Mouse (Mus musculus): ENCODE results near the gene Aff1. TPM values are rescaled to one million over a fixed set of nuclear protein-coding genes. Genes with fewer than 3 reads are reported as not detected.

The Aff1 gene
- total and polyA plus RNA-seq, 3 experiments: 16.6 to 152 (median 51.3) TPM

GRCm38 (mm10) chr5:103813291-103813690 lies 121.1 kb downstream of the Aff1 start:
- peaks cover 85% of the 10 kb centered on the region for H3K36me3 ChIP-seq (replicated peaks)
- H3K9me3 ChIP-seq (replicated peaks): no peaks in the 10 kb centered on the region
- DNase-seq (ENCODE audit: low spot score) (no peak), ATAC-seq (ENCODE audit: extremely low read depth, insufficient number of reproducible peaks, low FRiP score, poor library complexity, severe bottlenecking) (no peak)
- H3K4me1 ChIP-seq (ENCODE audit: insufficient read depth, low read depth, low read length): peaks cover 35% of the 10 kb centered on the region
- H3K4me3 ChIP-seq (ENCODE audit: low read depth, low read length): no peak overlapping the region
- no peaks in the 10 kb centered on the region for H3K27me3 ChIP-seq (ENCODE audit: insufficient read depth, low read length)
- TF ChIP-seq GATA1 (IDR thresholded peaks at IDR 0.05; ENCODE audit: borderline replicate concordance, low read length): no peak
- TF ChIP-seq GATA2 (IDR thresholded peaks at IDR 0.05; ENCODE audit: borderline replicate concordance, low read depth, low read length): no peak
- no peak for TF ChIP-seq CTCF (IDR thresholded peaks at IDR 0.05; ENCODE audit: low read depth, low read length)
- no peak for TF ChIP-seq TAL1 (conservative IDR thresholded peaks at IDR 0.05; ENCODE audit: low read depth, low read length)
- TF ChIP-seq POLR2AphosphoS5 (IDR thresholded peaks at IDR 0.05; ENCODE audit: insufficient replicate concordance, low read depth, low read length): no peak

GRCm38 (mm10) chr5:103813997-103814542 lies 121.9 kb downstream of the Aff1 start:
- DNase-seq (ENCODE audit: low spot score) (no peak), ATAC-seq (ENCODE audit: extremely low read depth, insufficient number of reproducible peaks, low FRiP score, poor library complexity, severe bottlenecking) (no peak)
- peaks cover 38% of the 10 kb centered on the region for H3K4me1 ChIP-seq (ENCODE audit: insufficient read depth, low read depth, low read length)
- H3K9me3 ChIP-seq (replicated peaks): no peaks in the 10 kb centered on the region
- no peak for TF ChIP-seq GATA2 (IDR thresholded peaks at IDR 0.05; ENCODE audit: borderline replicate concordance, low read depth, low read length)
- TF ChIP-seq POLR2AphosphoS5 (IDR thresholded peaks at IDR 0.05; ENCODE audit: insufficient replicate concordance, low read depth, low read length): no peak
- TF ChIP-seq CTCF (IDR thresholded peaks at IDR 0.05; ENCODE audit: low read depth, low read length): no peak
- TF ChIP-seq GATA1 (IDR thresholded peaks at IDR 0.05; ENCODE audit: borderline replicate concordance, low read length): no peak
- TF ChIP-seq TAL1 (conservative IDR thresholded peaks at IDR 0.05; ENCODE audit: low read depth, low read length): no peak
- no peak overlapping the region for H3K4me3 ChIP-seq (ENCODE audit: low read depth, low read length)
- no peaks in the 10 kb centered on the region for H3K27me3 ChIP-seq (ENCODE audit: insufficient read depth, low read length)
- H3K36me3 ChIP-seq (replicated peaks): peaks cover 85% of the 10 kb centered on the region

- TF ChIP-seq POLR2AphosphoS5 (IDR thresholded peaks at IDR 0.05; ENCODE audit: insufficient replicate concordance, low read depth, low read length): no peak
- ATAC-seq (ENCODE audit: extremely low read depth, insufficient number of reproducible peaks, low FRiP score, poor library complexity, severe bottlenecking): no peak
- H3K4me3 ChIP-seq (ENCODE audit: low read depth, low read length): no peak overlapping the region
- peaks cover 85% of the 10 kb centered on the region for H3K36me3 ChIP-seq (replicated peaks)
- H3K4me1 ChIP-seq (ENCODE audit: insufficient read depth, low read depth, low read length): peaks cover 40% of the 10 kb centered on the region
- DNase-seq (ENCODE audit: low spot score): no peak
- H3K9me3 ChIP-seq (replicated peaks): no peaks in the 10 kb centered on the region
- H3K27me3 ChIP-seq (ENCODE audit: insufficient read depth, low read length): no peaks in the 10 kb centered on the region
Measured at GRCm38 (mm10) chr5:103814551-103815248, 122.5 kb downstream of the Aff1 start.

- Histone ChIP-seq H3K9me3 (replicated peaks) (no peaks in the 10 kb centered on the region), H3K36me3 (replicated peaks) (peaks cover 85% of the 10 kb centered on the region), H3K27me3 (ENCODE audit: insufficient read depth, low read length) (no peaks in the 10 kb centered on the region), H3K4me3 (ENCODE audit: low read depth, low read length) (no peak overlapping the region), H3K4me1 (ENCODE audit: insufficient read depth, low read depth, low read length) (peaks cover 40% of the 10 kb centered on the region)
- no peak for DNase-seq (ENCODE audit: low spot score)
- ATAC-seq (ENCODE audit: extremely low read depth, insufficient number of reproducible peaks, low FRiP score, poor library complexity, severe bottlenecking): no peak
- no peak for TF ChIP-seq GATA1 (IDR thresholded peaks at IDR 0.05; ENCODE audit: borderline replicate concordance, low read length)
Measured at GRCm38 (mm10) chr5:103815249-103815617, 123.1 kb downstream of the Aff1 start.

GRCm38 (mm10) chr5:103816718-103817117 lies 124.5 kb downstream of the Aff1 start:
- Histone ChIP-seq H3K27me3 (ENCODE audit: insufficient read depth, low read length) (no peaks in the 10 kb centered on the region), H3K9me3 (replicated peaks) (no peaks in the 10 kb centered on the region), H3K4me3 (ENCODE audit: low read depth, low read length) (no peak overlapping the region), H3K4me1 (ENCODE audit: insufficient read depth, low read depth, low read length) (peaks cover 40% of the 10 kb centered on the region), H3K36me3 (replicated peaks) (peaks cover 87% of the 10 kb centered on the region)
- TF ChIP-seq CTCF (IDR thresholded peaks at IDR 0.05; ENCODE audit: low read depth, low read length): no peak
- no peak for TF ChIP-seq GATA1 (IDR thresholded peaks at IDR 0.05; ENCODE audit: borderline replicate concordance, low read length)
- TF ChIP-seq POLR2AphosphoS5 (IDR thresholded peaks at IDR 0.05; ENCODE audit: insufficient replicate concordance, low read depth, low read length): no peak
- no peak for TF ChIP-seq GATA2 (IDR thresholded peaks at IDR 0.05; ENCODE audit: borderline replicate concordance, low read depth, low read length)
- TF ChIP-seq TAL1 (conservative IDR thresholded peaks at IDR 0.05; ENCODE audit: low read depth, low read length): no peak
- no peak for DNase-seq (ENCODE audit: low spot score)
- ATAC-seq (ENCODE audit: extremely low read depth, insufficient number of reproducible peaks, low FRiP score, poor library complexity, severe bottlenecking): no peak

- TF ChIP-seq TAL1 (conservative IDR thresholded peaks at IDR 0.05; ENCODE audit: low read depth, low read length) (no peak), CTCF (IDR thresholded peaks at IDR 0.05; ENCODE audit: low read depth, low read length) (peak; percentile 95), GATA1 (IDR thresholded peaks at IDR 0.05; ENCODE audit: borderline replicate concordance, low read length) (no peak), POLR2AphosphoS5 (IDR thresholded peaks at IDR 0.05; ENCODE audit: insufficient replicate concordance, low read depth, low read length) (no peak)
- peak; percentile 82 for ATAC-seq (ENCODE audit: extremely low read depth, insufficient number of reproducible peaks, low FRiP score, poor library complexity, severe bottlenecking)
- Histone ChIP-seq H3K4me1 (ENCODE audit: insufficient read depth, low read depth, low read length) (peaks cover 37% of the 10 kb centered on the region), H3K36me3 (replicated peaks) (peaks cover 91% of the 10 kb centered on the region), H3K4me3 (ENCODE audit: low read depth, low read length) (no peak overlapping the region), H3K9me3 (replicated peaks) (no peaks in the 10 kb centered on the region), H3K27me3 (ENCODE audit: insufficient read depth, low read length) (no peaks in the 10 kb centered on the region)
- peak; percentile 62 for DNase-seq (ENCODE audit: low spot score)
Measured at GRCm38 (mm10) chr5:103817754-103818153, 125.6 kb downstream of the Aff1 start.
